Mouse (Mus musculus): ENCODE results near the gene Ttll9. TPM values are rescaled to one million over a fixed set of nuclear protein-coding genes. Genes with fewer than 3 reads are reported as not detected.
A peak's percentile ranks its signal among the peaks of the same experiment; 100 is the strongest.

Ttll9 gene
- polyA plus RNA-seq, 1 experiment from 2014 or later: 0.39 TPM

- Histone ChIP-seq H3K27ac (no peak overlapping the region), H3K4me1 (no peaks in the 10 kb centered on the region), H3K4me3 (no peak overlapping the region), H3K4me2 (replicated peaks) (no peak overlapping the region), H3K36me3 (no peaks in the 10 kb centered on the region), H3K9ac (no peak overlapping the region), H3K9me3 (no peaks in the 10 kb centered on the region), H3K27me3 (peaks cover 23% of the 10 kb centered on the region)
- 55% methylated on average over 4 of the region's 4 CpGs for WGBS
- ATAC-seq (ENCODE audit: low FRiP score, low read depth): no peak
These were observed 60.6 kb downstream of the Ttll9 start for GRCm38 (mm10) chr2:153022855-153023254.

GRCm38 (mm10) chr2:153026052-153026451 lies 63.8 kb downstream of the Ttll9 start:
- no peak overlapping the region for H3K4me3 ChIP-seq
- no peaks in the 10 kb centered on the region for H3K36me3 ChIP-seq
- no peak overlapping the region for H3K27ac ChIP-seq
- no peak for ATAC-seq (ENCODE audit: low FRiP score, low read depth)
- H3K27me3 ChIP-seq: peaks cover 48% of the 10 kb centered on the region
- no peaks in the 10 kb centered on the region for H3K9me3 ChIP-seq
- H3K4me2 ChIP-seq (replicated peaks): no peak overlapping the region
- WGBS: 80% methylated on average over 7 of the region's 7 CpGs
- no peak overlapping the region for H3K9ac ChIP-seq
- no peaks in the 10 kb centered on the region for H3K4me1 ChIP-seq

- WGBS: 54% methylated on average over 4 of the region's 4 CpGs
- H3K27me3 ChIP-seq: peaks cover 62% of the 10 kb centered on the region
These were observed 65.2 kb downstream of the Ttll9 start for GRCm38 (mm10) chr2:153027501-153027900.

GRCm38 (mm10) chr2:153030422-153030821 lies 68.1 kb downstream of the Ttll9 start:
- no peak overlapping the region for H3K9ac ChIP-seq
- no peak overlapping the region for H3K4me2 ChIP-seq (replicated peaks)
- H3K4me3 ChIP-seq: no peak overlapping the region
- peaks cover 87% of the 10 kb centered on the region for H3K27me3 ChIP-seq
- no peaks in the 10 kb centered on the region for H3K36me3 ChIP-seq
- H3K4me1 ChIP-seq: peaks cover 7% of the 10 kb centered on the region
- no peaks in the 10 kb centered on the region for H3K9me3 ChIP-seq
- H3K27ac ChIP-seq: no peak overlapping the region
- 13% methylated on average over 4 of the region's 4 CpGs for WGBS
- no peak for ATAC-seq (ENCODE audit: low FRiP score, low read depth)

More at GRCm38 (mm10) chr2:153027501-153027900, 65.2 kb downstream of the Ttll9 start:
- Histone ChIP-seq H3K9me3 (no peaks in the 10 kb centered on the region), H3K4me2 (replicated peaks) (no peak overlapping the region), H3K4me1 (peaks cover 7% of the 10 kb centered on the region), H3K4me3 (no peak overlapping the region), H3K27ac (no peak overlapping the region), H3K36me3 (no peaks in the 10 kb centered on the region), H3K9ac (no peak overlapping the region)
- no peak for ATAC-seq (ENCODE audit: low FRiP score, low read depth)

GRCm38 (mm10) chr2:153031126-153032082 lies 69.1 kb downstream of the Ttll9 start, which contains the start of gene Xkr7:
Xkr7 (plus strand) TSS chr2:153031852.
- H3K36me3 ChIP-seq: no peaks in the 10 kb centered on the region
- peak within 1 kb of the TSS; percentile 81 for H3K4me2 ChIP-seq (replicated peaks)
- no peaks in the 10 kb centered on the region for H3K9me3 ChIP-seq
- H3K4me3 ChIP-seq: peak within 1 kb of the TSS; percentile 48
- 2% methylated on average over 29 of the region's 54 CpGs for WGBS
- peaks cover 7% of the 10 kb centered on the region for H3K4me1 ChIP-seq
- ATAC-seq (ENCODE audit: low FRiP score, low read depth): peak; percentile 15; the same call in 1 of the 2 replicates
- peaks cover 92% of the 10 kb centered on the region for H3K27me3 ChIP-seq
- no peak within 1 kb of the TSS for H3K9ac ChIP-seq
- H3K27ac ChIP-seq: no peak within 1 kb of the TSS

GRCm38 (mm10) chr2:153032083-153032842 lies 70.0 kb downstream of the Ttll9 start:
- Histone ChIP-seq H3K9ac (no peak overlapping the region), H3K4me1 (peaks cover 7% of the 10 kb centered on the region), H3K4me2 (replicated peaks) (peak overlapping the region; percentile 81), H3K4me3 (peak overlapping the region; percentile 48), H3K27ac (no peak overlapping the region), H3K36me3 (no peaks in the 10 kb centered on the region), H3K9me3 (no peaks in the 10 kb centered on the region), H3K27me3 (peaks cover 90% of the 10 kb centered on the region)
- ATAC-seq (ENCODE audit: low FRiP score, low read depth): peak; percentile 72
- whole genome bisulfite sequencing: 2% methylated on average over 42 of the region's 58 CpGs

GRCm38 (mm10) chr2:153032973-153033372 lies 70.7 kb downstream of the Ttll9 start:
- ATAC-seq (ENCODE audit: low FRiP score, low read depth): no peak
- 14% methylated on average over 4 of the region's 4 CpGs for WGBS
- Histone ChIP-seq H3K27me3 (peaks cover 90% of the 10 kb centered on the region), H3K36me3 (no peaks in the 10 kb centered on the region), H3K27ac (no peak overlapping the region), H3K4me2 (replicated peaks) (no peak overlapping the region), H3K4me1 (peaks cover 7% of the 10 kb centered on the region), H3K4me3 (no peak overlapping the region), H3K9me3 (no peaks in the 10 kb centered on the region), H3K9ac (no peak overlapping the region)

- WGBS: 65% methylated on average over 5 of the region's 5 CpGs
- H3K4me1 ChIP-seq: peaks cover 7% of the 10 kb centered on the region
- H3K27me3 ChIP-seq: peaks cover 91% of the 10 kb centered on the region
- H3K9ac ChIP-seq: no peak overlapping the region
- no peak overlapping the region for H3K4me2 ChIP-seq (replicated peaks)
- H3K36me3 ChIP-seq: no peaks in the 10 kb centered on the region
- H3K4me3 ChIP-seq: no peak overlapping the region
- no peak for ATAC-seq (ENCODE audit: low FRiP score, low read depth)
- H3K27ac ChIP-seq: no peak overlapping the region
- no peaks in the 10 kb centered on the region for H3K9me3 ChIP-seq
These were observed 71.4 kb downstream of the Ttll9 start for GRCm38 (mm10) chr2:153033545-153034230.

- Histone ChIP-seq H3K9me3 (no peaks in the 10 kb centered on the region), H3K4me1 (peaks cover 5% of the 10 kb centered on the region), H3K27ac (no peak overlapping the region), H3K9ac (no peak overlapping the region), H3K4me3 (no peak overlapping the region), H3K27me3 (peaks cover 61% of the 10 kb centered on the region), H3K4me2 (replicated peaks) (no peak overlapping the region), H3K36me3 (no peaks in the 10 kb centered on the region)
- 20% methylated on average over 2 of the region's 2 CpGs for WGBS
- ATAC-seq (ENCODE audit: low FRiP score, low read depth): no peak
These were observed 74.4 kb downstream of the Ttll9 start for GRCm38 (mm10) chr2:153036690-153037089.

- Histone ChIP-seq H3K36me3 (no peaks in the 10 kb centered on the region), H3K4me1 (peaks cover 9% of the 10 kb centered on the region; the same call in 1 of the 2 replicates), H3K27ac (no peak overlapping the region), H3K9ac (no peak overlapping the region), H3K4me3 (no peak overlapping the region), H3K9me3 (no peaks in the 10 kb centered on the region), H3K27me3 (peaks cover 20% of the 10 kb centered on the region), H3K4me2 (replicated peaks) (no peak overlapping the region)
- ATAC-seq (ENCODE audit: low FRiP score, low read depth): no peak
- 44% methylated on average over 3 of the region's 3 CpGs for WGBS
These were observed 81.6 kb downstream of the Ttll9 start for GRCm38 (mm10) chr2:153043886-153044285.

- WGBS: 26% methylated on average over 8 of the region's 8 CpGs
- Histone ChIP-seq H3K9ac (no peak overlapping the region), H3K9me3 (no peaks in the 10 kb centered on the region), H3K36me3 (no peaks in the 10 kb centered on the region), H3K4me3 (no peak overlapping the region), H3K27ac (no peak overlapping the region), H3K4me2 (replicated peaks) (no peak overlapping the region), H3K27me3 (peaks cover 40% of the 10 kb centered on the region), H3K4me1 (peaks cover 17% of the 10 kb centered on the region; the same call in 1 of the 2 replicates)
- ATAC-seq (ENCODE audit: low FRiP score, low read depth): peak; percentile 40; the same call in 1 of the 2 replicates
These were observed 83.6 kb downstream of the Ttll9 start for GRCm38 (mm10) chr2:153045884-153046299.

Data from limb, embryonic 13.5 days (tissue).